Mouse (Mus musculus): ENCODE results near the gene 9130409I23Rik.

GRCm38 (mm10) chr1:181017890-181018420 is 33.1 kb upstream of the 9130409I23Rik start:
- TF ChIP-seq POLR2A (IDR thresholded peaks at IDR 0.05; ENCODE audit: borderline replicate concordance, extremely low read depth, low read depth, low read length) (no peak), CTCF (IDR thresholded peaks at IDR 0.05; ENCODE audit: insufficient read depth, low read length) (no peak)

All from lung, adult 2 months (tissue).